Comparison of ENCODE assay signal across 24 mouse cellular contexts in the genomic region with DNA sequence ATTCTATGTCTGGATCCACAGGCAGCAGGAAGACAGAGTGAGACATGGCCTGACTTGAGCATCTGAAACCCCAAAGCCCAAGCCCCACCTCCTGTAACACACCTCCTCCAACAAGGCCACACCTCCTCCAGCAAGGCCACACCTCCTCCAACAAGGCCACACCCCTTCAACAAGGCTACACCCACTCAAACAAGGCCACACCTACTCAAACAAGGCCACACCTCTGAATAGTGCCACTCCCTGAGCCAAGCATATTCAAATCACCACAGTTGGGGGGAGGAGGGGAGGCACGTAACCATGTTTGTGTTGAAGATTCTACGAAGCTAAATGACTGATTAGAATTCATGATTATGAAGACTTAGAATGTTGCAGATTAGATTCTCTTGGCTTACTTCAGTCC. TPM values are rescaled to one million over a fixed set of nuclear protein-coding genes. Genes with fewer than 3 reads are reported as not detected.
A peak's percentile ranks its signal among the peaks of the same experiment; 100 is the strongest.
DNase-seq lines count a peak whose midpoint lies in the region; TF ChIP-seq lines count a peak whose summit lies in the region.
"Had no signal": no experiment of that assay in that cellular context is flagged by ENCODE, and none has a peak within 500 bp of the region (broad histone marks: within the 10 kb centered on the region; RNA-seq: fewer than 3 reads in every experiment).

No protein-coding gene starts in this region.

- no peak for TF ChIP-seq EP300 in CH12.LX (IDR thresholded peaks at IDR 0.05; ENCODE audit: low read length)
- TF ChIP-seq EP300 in heart, adult 2 months (IDR thresholded peaks at IDR 0.05; ENCODE audit: insufficient read depth, low read depth, low read length) = no peak

- in situ Hi-C loops in CH12.LX (cut with MboI; ENCODE audit: low pct_ligation_motif_present, low pct_unique_long_range_greater_than_20kb, low sequenced_read_pairs) = loop anchor here (25.0 kb wide), 1 partner anchor 314 kb away; the partner anchor contains the start of gene Hunk

- no peak for TF ChIP-seq POLR2A in testis, adult 2 months (IDR thresholded peaks at IDR 0.05; ENCODE audit: control insufficient read depth, low read depth, low read length)
- TF ChIP-seq POLR2A in CH12.LX (IDR thresholded peaks at IDR 0.05; ENCODE audit: low read depth, low read length) = no peak
- TF ChIP-seq POLR2A in heart, adult 2 months (IDR thresholded peaks at IDR 0.05; ENCODE audit: insufficient read depth, low read depth, low read length) = no peak

- no peak for TF ChIP-seq CTCF in testis, adult 2 months (IDR thresholded peaks at IDR 0.05; ENCODE audit: control insufficient read depth, insufficient read depth, insufficient replicate concordance, low read depth, low read length)
- TF ChIP-seq CTCF in CH12.LX (conservative IDR thresholded peaks at IDR 0.05 in 1 of 2, IDR thresholded peaks at IDR 0.05 in 1 of 2; ENCODE audit: low read depth in 2 of 2, low read length in 2 of 2) = no peak
- TF ChIP-seq CTCF in heart, adult 2 months (IDR thresholded peaks at IDR 0.05) = no peak

- dilution Hi-C loops in CH12.LX (cut with MboI; ENCODE audit: extremely low pct_ligation_motif_present, extremely low pct_unique_long_range_greater_than_20kb, low sequenced_read_pairs) = no loop called here

- no peak overlapping the region for H3K4me2 ChIP-seq in CH12.LX (ENCODE audit: insufficient read depth, low read depth, poor library complexity, severe bottlenecking)
- H3K4me2 ChIP-seq: embryonic facial prominence, embryonic 12.5 days; forebrain, embryonic 13.5 days; forebrain, embryonic 15.5 days had no signal

- H3K9me3 ChIP-seq in CH12.LX (replicated peaks; ENCODE audit: low read length) = peaks cover 9% of the 10 kb centered on the region
- H3K9me3 ChIP-seq: embryonic facial prominence, embryonic 12.5 days; forebrain, embryonic 13.5 days; forebrain, embryonic 15.5 days; G1E had no signal

- DNase-seq in testis, postnatal 14 days (ENCODE audit: low spot score) = no peak
- DNase-seq in CH12.LX (ENCODE audit: extremely low read depth) (peak; percentile 22), R1 (ENCODE audit: low read depth, low spot score) (peak; percentile 87), ZHBTc4 (ENCODE audit: low read depth, low spot score) (peak; percentile 79)
- no peak for DNase-seq in retina, postnatal 1 day
- no peak for DNase-seq in heart, adult 2 months
- DNase-seq in adrenal gland, adult (ENCODE audit: inconsistent age in 2 of 2, low spot score in 1 of 2) = no peak
- DNase-seq: adrenal gland, adult 8-10 months; adrenal gland, postnatal 14 days; adrenal gland, postnatal 36 days; B cell, adult 2 months; cerebellum, adult 11-12 months; cerebellum, adult 2 months; cerebellum, adult 9-10 months; cerebellum, postnatal 25 days; forebrain, postnatal 0 days had no signal

- no peak overlapping the region for H3K9ac ChIP-seq in CH12.LX (ENCODE audit: insufficient read depth, low read depth)
- no peak overlapping the region for H3K9ac ChIP-seq in heart, adult 2 months (ENCODE audit: low read depth, low read length)
- H3K9ac ChIP-seq: embryonic facial prominence, embryonic 12.5 days; forebrain, embryonic 13.5 days; forebrain, embryonic 15.5 days; forebrain, postnatal 0 days had no signal

- no peaks in the 10 kb centered on the region for H3K36me3 ChIP-seq in testis, adult 2 months (ENCODE audit: control insufficient read depth, insufficient read depth, low read length)
- no peaks in the 10 kb centered on the region for H3K36me3 ChIP-seq in CH12.LX (replicated peaks in 1 of 2; ENCODE audit: control insufficient read depth in 1 of 2, insufficient read depth in 1 of 2, low read length in 1 of 2)
- H3K36me3 ChIP-seq in heart, adult 2 months (ENCODE audit: control insufficient read depth, insufficient read depth, low read length) = no peaks in the 10 kb centered on the region
- H3K36me3 ChIP-seq: embryonic facial prominence, embryonic 10.5 days; embryonic facial prominence, embryonic 12.5 days; forebrain, embryonic 15.5 days; G1E had no signal

- no peaks in the 10 kb centered on the region for H3K27me3 ChIP-seq in testis, adult 2 months (ENCODE audit: control insufficient read depth, insufficient read depth, low read length)
- H3K27me3 ChIP-seq in CH12.LX (replicated peaks) = peaks cover 62% of the 10 kb centered on the region
- H3K27me3 ChIP-seq in heart, adult 2 months (ENCODE audit: control insufficient read depth, insufficient read depth, low read length) = no peaks in the 10 kb centered on the region
- H3K27me3 ChIP-seq: embryonic facial prominence, embryonic 12.5 days; forebrain, embryonic 13.5 days; forebrain, embryonic 15.5 days; Patski had no signal

- intact Hi-C loops in heart, adult 2 months (cut with DNase I) = no loop called here

- no peak for TF ChIP-seq RAD21 in CH12.LX (IDR thresholded peaks at IDR 0.05; ENCODE audit: low read depth, low read length)

- H3K27ac ChIP-seq in testis, adult 2 months (ENCODE audit: control insufficient read depth, insufficient read depth, low read depth, low read length) = no peak overlapping the region
- H3K27ac ChIP-seq in CH12.LX (ENCODE audit: insufficient read depth, low read depth) = no peak overlapping the region
- H3K27ac ChIP-seq in heart, adult 2 months = no peak overlapping the region
- H3K27ac ChIP-seq: embryonic facial prominence, embryonic 10.5 days; embryonic facial prominence, embryonic 12.5 days; forebrain, embryonic 13.5 days; forebrain, embryonic 15.5 days had no signal

- WGBS in heart, adult 2 months = 96% methylated on average over 2 of the region's 2 CpGs

- H3K79me2 ChIP-seq in CH12.LX (replicated peaks; ENCODE audit: control insufficient read depth, extremely low read depth, insufficient read depth, poor library complexity, severe bottlenecking) = no peaks in the 10 kb centered on the region
- H3K79me2 ChIP-seq in heart, adult 2 months (replicated peaks; ENCODE audit: control insufficient read depth, insufficient read depth, low read length) = no peaks in the 10 kb centered on the region

- peaks cover 7% of the 10 kb centered on the region for H3K4me1 ChIP-seq in testis, adult 2 months (ENCODE audit: control insufficient read depth, insufficient read depth, low read length)
- peaks cover 0 to 2% of the 10 kb centered on the region in 2 experiments; a peak in 1 of 4 replicates for H3K4me1 ChIP-seq in CH12.LX (ENCODE audit: control insufficient read depth in 1 of 2, insufficient read depth in 2 of 2)
- peaks cover 4% of the 10 kb centered on the region for H3K4me1 ChIP-seq in heart, adult 2 months (ENCODE audit: control insufficient read depth, insufficient read depth, low read length)
- H3K4me1 ChIP-seq: forebrain, embryonic 13.5 days; forebrain, embryonic 15.5 days had no signal

- peak overlapping the region; percentile 71 for H3K4me3 ChIP-seq in testis, adult 2 months (ENCODE audit: control insufficient read depth, low read depth, low read length)
- no peak overlapping the region for H3K4me3 ChIP-seq in CH12.LX (replicated peaks in 1 of 3; ENCODE audit: low read depth in 2 of 3, low read length in 2 of 3, poor library complexity in 1 of 3)
- H3K4me3 ChIP-seq in heart, adult 2 months = no peak overlapping the region
- H3K4me3 ChIP-seq: embryonic facial prominence, embryonic 10.5 days; embryonic facial prominence, embryonic 12.5 days; forebrain, embryonic 13.5 days; forebrain, embryonic 15.5 days had no signal

TF ChIP-seq in CH12.LX, 34 proteins besides CTCF, POLR2A, EP300 and RAD21:
- TF ChIP-seq ZNF384 (IDR thresholded peaks at IDR 0.05; ENCODE audit: low read depth, low read length) (no peak), NELFE (IDR thresholded peaks at IDR 0.05; ENCODE audit: low read depth, low read length) (no peak), MAZ (IDR thresholded peaks at IDR 0.05; ENCODE audit: low read depth, low read length) (no peak), NRF1 (IDR thresholded peaks at IDR 0.05; ENCODE audit: low read depth, low read length) (no peak), POLR2AphosphoS2 (IDR thresholded peaks at IDR 0.05; ENCODE audit: low read depth, low read length) (no peak), MYC (IDR thresholded peaks at IDR 0.05; ENCODE audit: low read depth, low read length) (no peak), MAFK (IDR thresholded peaks at IDR 0.05; ENCODE audit: insufficient replicate concordance, low read length) (no peak), BHLHE40 (IDR thresholded peaks at IDR 0.05; ENCODE audit: low read depth, low read length) (no peak), CHD1 (IDR thresholded peaks at IDR 0.05; ENCODE audit: low read depth, low read length) (no peak)

RNA-seq across cellular contexts. Expression of gene Mis18a, which starts 25.7 kb away (rescaled TPM):
- polyA plus RNA-seq in testis, adult 2 months (2012; rRNA removed) = 16.8 and 18.6 TPM in 2 replicates
- total RNA-seq in CH12.LX (2012; rRNA removed) = 49.0 and 51.7 TPM in 2 replicates
- 113 and 120 TPM in 2 replicates for total RNA-seq in CH12.LX (2014; rRNA removed)
- 38.3 and 40.5 TPM in 2 replicates for polyA plus RNA-seq in CH12.LX (2012; ENCODE audit: insufficient read length, low read depth)
- total RNA-seq in heart, adult 2 months (2021) = 1 to 10 TPM; 1.9 to 2.9 TPM
- 3.8 and 6.1 TPM in 2 replicates for polyA plus RNA-seq in heart, adult 2 months (2012; rRNA removed)

RNA-seq across cellular contexts. Expression of gene Mrap, which starts 36.5 kb away (rescaled TPM):
- 9.9 and 12.6 TPM in 2 replicates for polyA plus RNA-seq in testis, adult 2 months (2012; rRNA removed)
- total RNA-seq in CH12.LX (2012; rRNA removed) (not detected in 2 replicates), CH12.LX (2014; rRNA removed) (not detected in 2 replicates)
- polyA plus RNA-seq in CH12.LX (2012; ENCODE audit: insufficient read length, low read depth) = not detected in 2 replicates
- total RNA-seq in heart, adult 2 months (2021) = 10 to 100 TPM; 15.7 to 17.5 TPM
- polyA plus RNA-seq in heart, adult 2 months (2012; rRNA removed) = 30.5 and 47.6 TPM in 2 replicates
- polyA plus RNA-seq: CD4-positive, CD25-positive, alpha-beta regulatory T cell, adult 4 months; forebrain, embryonic 13.5 days; forebrain, embryonic 15.5 days; G1E; Patski had no signal

Comparison
In these comparisons a context has a peak if more than half of its experiments do, and no peak if none do; other contexts are left out.
1. DNase-seq: peak in CH12.LX (single experiment), R1 (single experiment) and ZHBTc4 (single experiment); none in testis, postnatal 14 days (single experiment), retina, postnatal 1 day (single experiment), heart, adult 2 months (0 of 2) and adrenal gland, adult (0 of 2).
2. RNA of gene Mrap, which starts 36.5 kb away (polyA plus RNA-seq): 30.5 to 47.6 TPM in heart, adult 2 months and 9.9 to 12.6 TPM in testis, adult 2 months; not detected in CH12.LX; every median in the first group is over 10 times any median in the second.